Mouse (Mus musculus): ENCODE measurements at regions not wholly inside any gene's neighbourhood (a gene's known extent, or its start where the extent isn't known, plus 50 kb on each side); places are given as distances from the start of the nearest gene placed in this dataset.

DNA sequence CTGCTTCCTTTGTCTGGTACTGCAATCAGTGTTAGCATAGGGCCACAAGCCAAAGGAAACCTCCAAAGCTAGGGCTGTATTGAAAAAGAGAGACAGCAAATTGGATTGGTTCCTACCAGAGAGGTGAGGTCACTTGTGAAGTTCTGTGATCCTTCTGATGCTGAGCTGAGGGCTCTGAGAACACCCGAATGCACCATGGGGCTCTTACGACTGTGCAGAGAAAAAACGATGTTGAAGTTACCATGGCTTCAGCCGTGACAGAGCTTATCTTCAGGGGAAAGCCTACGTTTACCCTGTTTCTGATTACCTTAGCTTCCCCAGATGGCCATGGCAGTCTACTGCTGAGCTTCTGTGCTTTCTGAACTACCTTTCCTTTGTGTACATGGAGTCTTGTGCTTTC lies 53.9 kb upstream of the Fmo9 start:
- Histone ChIP-seq H3K4me3 (no peak overlapping the region), H3K4me1 (no peaks in the 10 kb centered on the region), H3K4me2 (no peak overlapping the region), H3K36me3 (no peaks in the 10 kb centered on the region), H3K9me3 (no peaks in the 10 kb centered on the region), H3K9ac (no peak overlapping the region), H3K27ac (no peak overlapping the region), H3K27me3 (no peaks in the 10 kb centered on the region)
- 53% methylated on average over 5 of the region's 5 CpGs for WGBS
- no peak for ATAC-seq (ENCODE audit: insufficient number of reproducible peaks, low FRiP score, low TSS enrichment, low read depth)

- no peak overlapping the region for H3K9ac ChIP-seq
- no peak overlapping the region for H3K4me3 ChIP-seq
- no peak overlapping the region for H3K4me2 ChIP-seq
- H3K27me3 ChIP-seq, result no peaks in the 10 kb centered on the region
- no peak overlapping the region for H3K27ac ChIP-seq
- ATAC-seq (ENCODE audit: insufficient number of reproducible peaks, low FRiP score, low TSS enrichment, low read depth), result no peak
- H3K36me3 ChIP-seq, result no peaks in the 10 kb centered on the region
- no peaks in the 10 kb centered on the region for H3K9me3 ChIP-seq
- H3K4me1 ChIP-seq, result no peaks in the 10 kb centered on the region
- 1% methylated on average over 2 of the region's 2 CpGs for WGBS
Measured at GRCm38 (mm10) chr1:166738029-166738428, 56.4 kb upstream of the Fmo9 start.

- Histone ChIP-seq H3K4me2 (no peak overlapping the region), H3K27me3 (no peaks in the 10 kb centered on the region), H3K36me3 (no peaks in the 10 kb centered on the region), H3K27ac (no peak overlapping the region), H3K4me3 (no peak overlapping the region), H3K4me1 (no peaks in the 10 kb centered on the region), H3K9me3 (no peaks in the 10 kb centered on the region), H3K9ac (no peak overlapping the region)
- 73% methylated on average over 4 of the region's 4 CpGs for WGBS
- no peak for ATAC-seq (ENCODE audit: insufficient number of reproducible peaks, low FRiP score, low TSS enrichment, low read depth)
Measured at GRCm38 (mm10) chr1:166750236-166750635, 68.6 kb upstream of the Fmo9 start.

GRCm38 (mm10) chr1:166750777-166751176 lies 69.1 kb upstream of the Fmo9 start:
- 76% methylated on average over 4 of the region's 4 CpGs for WGBS
- H3K4me1 ChIP-seq, result no peaks in the 10 kb centered on the region
- no peak overlapping the region for H3K4me3 ChIP-seq
- no peaks in the 10 kb centered on the region for H3K27me3 ChIP-seq
- H3K4me2 ChIP-seq, result no peak overlapping the region
- ATAC-seq (ENCODE audit: insufficient number of reproducible peaks, low FRiP score, low TSS enrichment, low read depth), result no peak
- no peaks in the 10 kb centered on the region for H3K9me3 ChIP-seq
- H3K27ac ChIP-seq, result no peak overlapping the region
- no peaks in the 10 kb centered on the region for H3K36me3 ChIP-seq
- H3K9ac ChIP-seq, result no peak overlapping the region

DNA sequence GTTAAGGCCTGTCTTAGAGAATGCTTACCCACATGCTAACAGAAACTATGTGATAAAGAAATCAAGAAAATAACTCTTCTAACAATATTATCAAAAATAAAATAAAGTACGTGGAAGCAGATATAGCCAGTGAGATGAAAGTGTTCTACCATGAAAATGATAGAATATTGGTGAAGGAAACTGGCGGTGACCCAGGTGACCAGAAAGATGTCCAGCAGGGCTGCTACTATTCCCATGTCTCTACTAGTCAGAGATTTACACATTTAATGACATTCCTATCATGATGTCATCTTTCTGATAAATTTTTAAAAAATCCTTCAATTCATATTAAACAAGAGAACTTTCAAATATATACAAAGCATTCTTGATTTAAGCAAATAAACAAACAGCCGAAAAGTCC lies 69.8 kb upstream of the Fmo9 start:
- H3K9ac ChIP-seq, result no peak overlapping the region
- no peak for ATAC-seq (ENCODE audit: insufficient number of reproducible peaks, low FRiP score, low TSS enrichment, low read depth)
- H3K9me3 ChIP-seq, result no peaks in the 10 kb centered on the region
- no peak overlapping the region for H3K4me3 ChIP-seq
- no peak overlapping the region for H3K4me2 ChIP-seq
- H3K27ac ChIP-seq, result no peak overlapping the region
- no peaks in the 10 kb centered on the region for H3K4me1 ChIP-seq
- WGBS, result 91% methylated on average over 3 of the region's 3 CpGs
- no peaks in the 10 kb centered on the region for H3K27me3 ChIP-seq
- H3K36me3 ChIP-seq, result no peaks in the 10 kb centered on the region

DNA sequence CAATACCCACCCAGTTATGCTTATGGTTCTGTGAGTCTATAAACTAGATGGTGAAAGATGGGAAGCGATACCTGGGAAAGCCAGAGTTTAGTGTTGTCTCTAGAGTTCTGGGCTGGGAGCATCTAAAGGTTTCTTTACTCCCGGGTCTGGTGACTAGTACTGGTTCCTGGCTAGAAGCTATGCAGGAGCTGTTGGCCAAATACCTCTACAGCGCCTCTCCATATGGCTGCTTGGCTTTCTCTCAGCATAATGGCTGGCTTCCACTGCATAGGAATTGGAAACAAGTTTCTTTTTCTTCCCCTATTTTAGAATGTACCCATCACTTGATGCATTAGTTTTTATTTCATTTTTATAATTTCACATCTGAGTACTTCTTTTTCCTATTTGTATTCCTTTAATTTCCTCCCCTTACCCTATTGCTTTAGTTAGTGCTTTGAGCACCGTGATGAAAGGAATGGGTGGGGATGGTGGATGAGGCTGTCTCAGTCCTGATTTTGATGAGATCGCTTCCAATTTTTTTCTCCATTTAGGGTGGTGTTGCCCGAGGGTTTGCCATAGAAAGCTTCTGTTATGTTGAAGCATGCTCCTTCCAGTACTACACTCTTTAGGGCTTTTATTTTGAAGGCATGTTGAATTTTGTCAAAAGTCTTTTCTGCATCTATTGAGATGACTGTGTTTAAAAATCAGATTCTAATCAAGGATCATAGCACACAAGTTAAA lies 71.5 kb upstream of the Fmo9 start:
- H3K36me3 ChIP-seq, result no peaks in the 10 kb centered on the region
- no peaks in the 10 kb centered on the region for H3K4me1 ChIP-seq
- no peaks in the 10 kb centered on the region for H3K9me3 ChIP-seq
- H3K4me3 ChIP-seq, result no peak overlapping the region
- no peak overlapping the region for H3K9ac ChIP-seq
- H3K27ac ChIP-seq, result no peak overlapping the region
- 82% methylated on average over 6 of the region's 6 CpGs for WGBS
- ATAC-seq (ENCODE audit: insufficient number of reproducible peaks, low FRiP score, low TSS enrichment, low read depth), result no peak
- no peaks in the 10 kb centered on the region for H3K27me3 ChIP-seq
- no peak overlapping the region for H3K4me2 ChIP-seq

- H3K9me3 ChIP-seq, result no peaks in the 10 kb centered on the region
Measured at GRCm38 (mm10) chr1:166758987-166759386, 77.3 kb upstream of the Fmo9 start.

DNA sequence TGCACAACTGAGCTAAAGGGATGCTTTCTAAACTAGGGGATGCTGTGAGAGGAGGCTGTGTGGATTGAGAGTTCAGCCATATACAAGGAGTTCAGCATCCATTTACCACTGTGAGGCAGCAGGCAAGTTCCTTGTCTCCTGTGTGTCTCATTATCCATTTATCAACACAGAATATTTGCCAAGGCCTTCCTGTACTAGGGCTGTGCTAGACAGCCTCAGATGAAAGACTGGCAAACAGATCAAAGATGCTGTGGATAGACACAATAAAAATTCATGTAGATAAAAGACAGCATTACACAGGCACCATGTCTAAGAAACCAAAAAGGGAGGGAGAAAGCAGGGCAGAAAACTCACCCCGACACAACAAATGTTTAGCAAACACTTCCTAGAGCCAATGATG lies 91.5 kb upstream of the Fmo9 start:
- H3K36me3 ChIP-seq, result no peaks in the 10 kb centered on the region
- no peak overlapping the region for H3K9ac ChIP-seq
- ATAC-seq (ENCODE audit: insufficient number of reproducible peaks, low FRiP score, low TSS enrichment, low read depth), result no peak
- H3K4me3 ChIP-seq, result no peak overlapping the region
- no peak overlapping the region for H3K4me2 ChIP-seq
- no peaks in the 10 kb centered on the region for H3K27me3 ChIP-seq
- H3K4me1 ChIP-seq, result no peaks in the 10 kb centered on the region
- 73% methylated on average over 1 of the region's 1 CpGs for WGBS
- H3K27ac ChIP-seq, result no peak overlapping the region
- no peaks in the 10 kb centered on the region for H3K9me3 ChIP-seq

More at GRCm38 (mm10) chr1:166758987-166759386, 77.3 kb upstream of the Fmo9 start:
- Histone ChIP-seq H3K4me1 (no peaks in the 10 kb centered on the region), H3K9ac (no peak overlapping the region), H3K4me3 (no peak overlapping the region), H3K4me2 (no peak overlapping the region), H3K27me3 (no peaks in the 10 kb centered on the region), H3K27ac (no peak overlapping the region), H3K36me3 (no peaks in the 10 kb centered on the region)
- 58% methylated on average over 2 of the region's 2 CpGs for WGBS
- ATAC-seq (ENCODE audit: insufficient number of reproducible peaks, low FRiP score, low TSS enrichment, low read depth), result no peak

DNA sequence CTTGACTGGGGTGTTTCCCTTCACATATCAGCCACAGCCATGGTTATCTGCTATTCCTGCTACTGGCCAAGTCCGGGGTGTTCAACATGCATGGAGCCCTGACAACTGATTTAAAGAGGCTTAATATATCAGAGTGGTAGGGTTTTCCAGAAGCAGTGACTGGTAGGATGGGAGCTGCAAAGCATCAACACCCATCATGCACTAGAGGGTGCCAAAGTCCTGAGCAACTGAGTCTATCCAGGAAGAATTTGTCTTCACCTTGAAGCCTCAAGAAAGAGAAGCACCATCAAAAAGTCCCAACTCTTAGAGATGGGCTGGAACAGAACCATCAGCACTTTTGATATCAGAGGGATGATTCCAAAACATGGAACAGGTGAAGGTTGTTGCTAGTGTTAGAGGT lies 100.5 kb upstream of the Fmo9 start:
- no peak for ATAC-seq (ENCODE audit: insufficient number of reproducible peaks, low FRiP score, low TSS enrichment, low read depth)
- H3K27me3 ChIP-seq, result no peaks in the 10 kb centered on the region
- no peaks in the 10 kb centered on the region for H3K36me3 ChIP-seq
- H3K4me3 ChIP-seq, result no peak overlapping the region
- H3K9ac ChIP-seq, result no peak overlapping the region
- no peak overlapping the region for H3K4me2 ChIP-seq
- no peaks in the 10 kb centered on the region for H3K9me3 ChIP-seq
- no peaks in the 10 kb centered on the region for H3K4me1 ChIP-seq
- WGBS, result 58% methylated on average over 1 of the region's 1 CpGs
- H3K27ac ChIP-seq, result no peak overlapping the region

DNA sequence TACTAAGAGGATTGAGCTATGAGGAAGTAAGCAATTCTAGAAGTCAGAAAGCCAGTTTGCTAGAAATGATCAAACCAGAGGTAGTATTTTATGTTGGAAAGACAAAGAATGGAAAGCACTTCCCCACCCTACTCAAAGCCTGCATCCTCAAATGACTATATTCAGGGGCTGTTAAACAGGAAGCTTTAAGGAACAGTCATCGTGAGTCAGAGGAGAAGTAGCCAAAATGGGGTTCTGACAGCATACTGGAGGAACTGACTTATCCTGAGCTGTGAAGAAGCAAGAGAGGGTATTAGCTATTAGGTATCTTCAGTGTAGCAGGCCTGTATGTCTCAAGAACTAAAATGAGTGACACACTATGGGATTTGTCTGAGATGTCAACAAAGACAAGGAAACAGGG lies 106.3 kb upstream of the Fmo9 start:
- no peaks in the 10 kb centered on the region for H3K27me3 ChIP-seq
- no peak for ATAC-seq (ENCODE audit: insufficient number of reproducible peaks, low FRiP score, low TSS enrichment, low read depth)
- 68% methylated on average over 1 of the region's 1 CpGs for WGBS
- H3K9me3 ChIP-seq, result no peaks in the 10 kb centered on the region
- no peak overlapping the region for H3K4me3 ChIP-seq
- no peak overlapping the region for H3K27ac ChIP-seq
- H3K36me3 ChIP-seq, result no peaks in the 10 kb centered on the region
- no peaks in the 10 kb centered on the region for H3K4me1 ChIP-seq
- H3K4me2 ChIP-seq, result no peak overlapping the region
- no peak overlapping the region for H3K9ac ChIP-seq

GRCm38 (mm10) chr1:166788824-166789399 lies 107.3 kb upstream of the Fmo9 start:
- no peak overlapping the region for H3K9ac ChIP-seq
- no peaks in the 10 kb centered on the region for H3K9me3 ChIP-seq
- ATAC-seq (ENCODE audit: insufficient number of reproducible peaks, low FRiP score, low TSS enrichment, low read depth), result no peak
- no peaks in the 10 kb centered on the region for H3K36me3 ChIP-seq
- no peaks in the 10 kb centered on the region for H3K27me3 ChIP-seq
- no peak overlapping the region for H3K4me3 ChIP-seq
- H3K4me1 ChIP-seq, result no peaks in the 10 kb centered on the region
- 62% methylated on average over 1 of the region's 1 CpGs for WGBS
- H3K27ac ChIP-seq, result no peak overlapping the region
- H3K4me2 ChIP-seq, result no peak overlapping the region

DNA sequence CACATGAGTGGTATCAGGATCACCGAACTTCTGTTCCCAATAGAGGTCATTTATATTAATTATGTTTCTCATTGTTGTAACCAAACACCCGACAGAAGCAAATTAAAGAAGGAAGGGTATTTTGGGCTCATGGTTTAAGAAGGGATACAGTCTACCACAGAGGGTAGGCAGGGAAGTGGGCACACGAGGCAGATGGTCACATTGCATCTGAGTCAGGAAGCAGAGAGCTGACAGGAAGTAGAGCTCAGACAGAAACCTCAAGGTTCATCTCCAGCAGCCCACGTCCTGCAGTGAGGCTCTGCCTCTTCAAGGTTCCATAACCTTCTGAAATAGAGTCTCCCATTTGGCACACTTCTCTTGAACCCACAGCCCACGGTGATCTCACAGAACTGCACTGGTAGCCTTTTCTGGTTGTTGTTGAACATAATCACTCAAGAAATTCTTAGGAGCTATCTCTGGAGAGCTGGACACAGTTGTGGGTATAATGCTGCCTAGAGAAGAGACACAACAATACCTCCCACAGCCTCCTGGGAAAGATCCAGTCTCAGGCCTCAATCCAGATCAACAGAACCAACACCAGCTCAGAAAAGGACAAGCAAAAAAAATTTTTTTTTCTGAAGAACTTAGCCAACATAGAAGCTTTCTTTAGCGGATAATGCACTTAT lies 111.5 kb upstream of the Fmo9 start:
- no peak for ATAC-seq (ENCODE audit: insufficient number of reproducible peaks, low FRiP score, low TSS enrichment, low read depth)
- H3K36me3 ChIP-seq, result no peaks in the 10 kb centered on the region
- no peak overlapping the region for H3K4me2 ChIP-seq
- H3K4me1 ChIP-seq, result no peaks in the 10 kb centered on the region
- WGBS, result 68% methylated on average over 6 of the region's 6 CpGs
- no peak overlapping the region for H3K4me3 ChIP-seq
- H3K27me3 ChIP-seq, result no peaks in the 10 kb centered on the region
- H3K9me3 ChIP-seq, result no peaks in the 10 kb centered on the region
- H3K27ac ChIP-seq, result no peak overlapping the region
- no peak overlapping the region for H3K9ac ChIP-seq

Data from limb, embryonic 15.5 days (tissue).